ENCODE assay signal across 7 mouse cellular contexts in the genomic region with DNA sequence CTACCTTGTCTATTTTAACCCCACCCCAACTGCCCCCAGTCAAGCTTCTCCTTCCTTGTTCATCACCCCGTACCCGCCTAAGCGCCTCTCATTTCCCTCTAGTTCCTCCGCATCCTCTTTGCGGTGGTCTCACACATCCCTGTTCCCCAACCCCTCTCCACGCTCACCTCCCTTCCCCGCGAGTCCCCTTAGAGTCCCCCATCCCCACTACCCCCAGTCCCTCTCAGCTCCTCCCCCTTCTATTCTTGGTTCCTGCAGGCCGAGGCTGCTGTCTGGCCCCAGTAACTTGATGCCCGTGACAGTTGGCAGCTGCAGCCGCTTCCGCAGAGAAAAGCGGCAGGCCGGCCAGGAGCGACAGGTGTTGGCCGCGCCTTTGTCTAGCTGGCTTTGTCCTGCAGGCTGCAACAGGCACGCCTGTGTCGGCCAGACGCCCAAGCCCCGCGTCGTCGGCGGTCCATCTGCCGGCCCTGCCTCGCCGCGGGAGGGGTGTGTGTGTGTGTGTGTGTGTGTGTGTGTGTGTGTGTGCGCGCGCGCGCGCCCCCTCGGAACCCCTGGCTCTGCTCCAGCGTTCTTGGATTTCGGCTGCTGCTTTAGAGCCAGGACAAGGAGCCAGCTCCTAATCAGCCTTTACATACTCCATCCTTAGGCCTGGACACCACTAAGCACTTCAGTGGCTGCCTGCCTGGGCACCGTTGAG. TPM values are rescaled to one million over a fixed set of nuclear protein-coding genes. Genes with fewer than 3 reads are reported as not detected.
DNase-seq lines count a peak whose midpoint lies in the region; ATAC-seq lines count a peak whose summit lies in the region.

A gene (minus strand): TSS at position 141 of the 697 bp plus-strand sequence.

- H3K9ac ChIP-seq in intestine, embryonic 16.5 days (ENCODE audit: low read depth, low read length): peak within 1 kb of the TSS; percentile 92
- peak within 1 kb of the TSS; percentile 85 for H3K9ac ChIP-seq in limb, embryonic 11.5 days (ENCODE audit: low read length)
- peak within 1 kb of the TSS; percentile 93 for H3K9ac ChIP-seq in midbrain, embryonic 12.5 days (replicated peaks)

- under 1% methylated on average over 39 of the region's 39 CpGs for WGBS in intestine, embryonic 16.5 days
- WGBS in limb, embryonic 11.5 days: under 1% methylated on average over 34 of the region's 39 CpGs
- WGBS in midbrain, embryonic 12.5 days: under 1% methylated on average over 38 of the region's 39 CpGs

- H3K27ac ChIP-seq in intestine, embryonic 16.5 days (ENCODE audit: low read length): peak within 1 kb of the TSS; percentile 94
- H3K27ac ChIP-seq in limb, embryonic 11.5 days (replicated peaks; ENCODE audit: low read depth, low read length): peak within 1 kb of the TSS; percentile 95
- H3K27ac ChIP-seq in midbrain, embryonic 12.5 days (replicated peaks): peak within 1 kb of the TSS; percentile 99

- H3K4me2 ChIP-seq in intestine, embryonic 16.5 days (ENCODE audit: low read depth, low read length): peak within 1 kb of the TSS; percentile 96
- H3K4me2 ChIP-seq in limb, embryonic 11.5 days (ENCODE audit: low read depth, severe bottlenecking): peak within 1 kb of the TSS; percentile 99
- H3K4me2 ChIP-seq in midbrain, embryonic 12.5 days (replicated peaks): peak within 1 kb of the TSS; percentile 88

- H3K9me3 ChIP-seq in intestine, embryonic 16.5 days (ENCODE audit: control insufficient read depth, low read length): no peaks in the 10 kb centered on the region
- no peaks in the 10 kb centered on the region for H3K9me3 ChIP-seq in limb, embryonic 11.5 days (ENCODE audit: control insufficient read depth, low read length)
- no peaks in the 10 kb centered on the region for H3K9me3 ChIP-seq in midbrain, embryonic 12.5 days

- peak; percentile 55 to 60 for DNase-seq in adrenal gland, adult 18-20 months (ENCODE audit: low spot score in 2 of 2)
- DNase-seq in gonadal fat pad, adult 2 months (ENCODE audit: low read depth): no peak
- DNase-seq in limb, embryonic 11.5 days (ENCODE audit: low spot score): peak; percentile 88
- peak; percentile 36 to 53 for DNase-seq in spleen, adult 18-20 months

- H3K4me3 ChIP-seq in intestine, embryonic 16.5 days (ENCODE audit: low read length): peak within 1 kb of the TSS; percentile 90
- H3K4me3 ChIP-seq in limb, embryonic 11.5 days (ENCODE audit: low read depth, low read length): peak within 1 kb of the TSS; percentile 73
- peak within 1 kb of the TSS; percentile 82 for H3K4me3 ChIP-seq in midbrain, embryonic 12.5 days

- H3K4me1 ChIP-seq in intestine, embryonic 16.5 days (ENCODE audit: control insufficient read depth, insufficient read depth, low read length): peaks cover 26% of the 10 kb centered on the region
- peaks cover 24% of the 10 kb centered on the region for H3K4me1 ChIP-seq in limb, embryonic 11.5 days (ENCODE audit: control insufficient read depth, insufficient read depth, low read length)
- peaks cover 50% of the 10 kb centered on the region for H3K4me1 ChIP-seq in midbrain, embryonic 12.5 days

- H3K36me3 ChIP-seq in intestine, embryonic 16.5 days (ENCODE audit: control insufficient read depth, insufficient read depth, low read length): peaks cover 5% of the 10 kb centered on the region; the same call in 1 of the 2 replicates
- peaks cover 2% of the 10 kb centered on the region; the same call in 1 of the 2 replicates for H3K36me3 ChIP-seq in limb, embryonic 11.5 days (ENCODE audit: control insufficient read depth, insufficient read depth, low read length)
- H3K36me3 ChIP-seq in midbrain, embryonic 12.5 days: no peaks in the 10 kb centered on the region

- H3K27me3 ChIP-seq in intestine, embryonic 16.5 days (replicated peaks; ENCODE audit: control insufficient read depth, insufficient read depth, low read length): no peaks in the 10 kb centered on the region
- no peaks in the 10 kb centered on the region for H3K27me3 ChIP-seq in limb, embryonic 11.5 days (ENCODE audit: control insufficient read depth, insufficient read depth, low read length)
- no peaks in the 10 kb centered on the region for H3K27me3 ChIP-seq in midbrain, embryonic 12.5 days

- peak; percentile 37 for ATAC-seq in common myeloid progenitor, adult 5-6 weeks (replicated peaks; ENCODE audit: low read depth, poor library complexity, severe bottlenecking)
- peak; percentile 22 for ATAC-seq in intestine, embryonic 16.5 days
- peak; percentile 59 for ATAC-seq in limb, embryonic 11.5 days (ENCODE audit: insufficient number of reproducible peaks, low FRiP score, low TSS enrichment, low read depth)
- ATAC-seq in midbrain, embryonic 12.5 days (ENCODE audit: low FRiP score, low read depth): peak; percentile 82

RNA-seq across cellular contexts. Expression of the gene that starts here (rescaled TPM):
- total RNA-seq in adrenal gland, adult 18-20 months (2021): 100 to 1,000 TPM; 255 to 373 TPM
- 22.9 and 31.3 TPM in 2 replicates for total RNA-seq in common myeloid progenitor, adult 5-6 weeks (2017)
- polyA plus RNA-seq in gonadal fat pad, adult 2 months (2012; rRNA removed): 27.8 and 37.0 TPM in 2 replicates
- polyA plus RNA-seq in intestine, embryonic 16.5 days (2015; fragmentation: Nextera tagmentation; extraction: Ambion mirVana): 98.7 and 105 TPM in 2 replicates
- 99.8 and 101 TPM in 2 replicates for polyA plus RNA-seq in limb, embryonic 11.5 days (2014; fragmentation: Nextera tagmentation; extraction: Ambion mirVana)
- polyA plus RNA-seq in midbrain, embryonic 12.5 days (2016; fragmentation: Nextera tagmentation; extraction: Ambion mirVana): 432 and 455 TPM in 2 replicates

Comparison
In these comparisons a context has a peak if more than half of its experiments do, and no peak if none do; other contexts are left out.
1. ATAC-seq: peak in every context shown above with its lines; median percentile 82 in midbrain, embryonic 12.5 days; 59 in limb, embryonic 11.5 days; 37 in common myeloid progenitor, adult 5-6 weeks; 22 in intestine, embryonic 16.5 days.